Mouse (Mus musculus): ENCODE results near the gene Aspscr1. TPM values are rescaled to one million over a fixed set of nuclear protein-coding genes. Genes with fewer than 3 reads are reported as not detected.
A peak's percentile ranks its signal among the peaks of the same experiment; 100 is the strongest.

Aspscr1 gene
- total RNA-seq, 4 experiments from 2014 or later: 32.2 to 39.8 (median 35.2) TPM

- peak; percentile 95 to 96 for DNase-seq (ENCODE audit: low spot score in 2 of 2)
Observed at GRCm38 (mm10) chr11:120713580-120714518, 41.1 kb downstream of the Aspscr1 start, which contains the start of the genes Cenpx and Lrrc45. TSS of gene Cenpx (minus strand) at chr11:120713738. TSS of gene Lrrc45 (plus strand) at chr11:120713925.

- DNase-seq (ENCODE audit: low spot score in 2 of 2): no peak
Observed at GRCm38 (mm10) chr11:120714546-120714945, 41.8 kb downstream of the Aspscr1 start.

- DNase-seq (ENCODE audit: low spot score in 2 of 2): no peak
Observed at GRCm38 (mm10) chr11:120715131-120715530, 42.4 kb downstream of the Aspscr1 start.

GRCm38 (mm10) chr11:120719242-120719641 lies 46.5 kb downstream of the Aspscr1 start:
- DNase-seq (ENCODE audit: low spot score in 2 of 2): no peak

- DNase-seq (ENCODE audit: low spot score in 2 of 2): no peak
Observed at GRCm38 (mm10) chr11:120719841-120720376, 47.1 kb downstream of the Aspscr1 start.

- DNase-seq (ENCODE audit: low spot score in 2 of 2): peak; percentile 76 to 77
Observed at GRCm38 (mm10) chr11:120720450-120720849, 47.7 kb downstream of the Aspscr1 start.

GRCm38 (mm10) chr11:120721124-120722066 lies 48.6 kb downstream of the Aspscr1 start, which contains the start of gene Rac3:
TSS of gene Rac3 (plus strand) at chr11:120721470.
- DNase-seq (ENCODE audit: low spot score in 2 of 2): no peak

- DNase-seq (ENCODE audit: low spot score in 2 of 2): no peak
Observed at GRCm38 (mm10) chr11:120722067-120722630, 49.4 kb downstream of the Aspscr1 start.

GRCm38 (mm10) chr11:120722761-120723382 lies 50.1 kb downstream of the Aspscr1 start:
- no peak for DNase-seq (ENCODE audit: low spot score in 2 of 2)

- DNase-seq (ENCODE audit: low spot score in 2 of 2): no peak
Observed at GRCm38 (mm10) chr11:120723509-120723908, 50.7 kb downstream of the Aspscr1 start.

- no peak for DNase-seq (ENCODE audit: low spot score in 2 of 2)
Observed at GRCm38 (mm10) chr11:120726243-120727168, 53.7 kb downstream of the Aspscr1 start.

GRCm38 (mm10) chr11:120727169-120727527 lies 54.4 kb downstream of the Aspscr1 start, which contains the start of gene Dcxr:
TSS of gene Dcxr (minus strand) at chr11:120727281.
- peak; percentile 87 for DNase-seq (ENCODE audit: low spot score in 2 of 2)

- no peak for DNase-seq (ENCODE audit: low spot score in 2 of 2)
Observed at GRCm38 (mm10) chr11:120727564-120727963, 54.8 kb downstream of the Aspscr1 start.

- no peak for DNase-seq (ENCODE audit: low spot score in 2 of 2)
Observed at GRCm38 (mm10) chr11:120728530-120729240, 55.9 kb downstream of the Aspscr1 start.

GRCm38 (mm10) chr11:120729432-120730050 lies 56.8 kb downstream of the Aspscr1 start:
- peak in 1 of 2 experiments; percentile 14 for DNase-seq (ENCODE audit: low spot score in 2 of 2)

GRCm38 (mm10) chr11:120730331-120730870 lies 57.6 kb downstream of the Aspscr1 start:
- peak in 1 of 2 experiments; percentile 1 for DNase-seq (ENCODE audit: low spot score in 2 of 2)

- no peak for DNase-seq (ENCODE audit: low spot score in 2 of 2)
Observed at GRCm38 (mm10) chr11:120731395-120731794, 58.6 kb downstream of the Aspscr1 start.
